Mouse (Mus musculus) activated CD4-positive, CD25-positive, alpha-beta regulatory T cell (primary cell): ENCODE results near the gene Dhx16. TPM values are rescaled to one million over a fixed set of nuclear protein-coding genes. Genes with fewer than 3 reads are reported as not detected.

Experiments used
- polyA plus RNA-seq, 2 experiments: library from polyadenylated mRNA; unstranded; fragments of 100-300 nt; shearing (Covaris generic); gene quantifications; one replicate each; pipeline ENCODE4 v1.2.1; 2017

Dhx16 gene
- 10 to 100 TPM; 49.5 to 68.4 TPM for polyA plus RNA-seq

GRCm38 (mm10) chr17:35879245-35880057, at the start of gene Dhx16:
Dhx16 (plus strand) TSS chr17:35879819.

GRCm38 (mm10) chr17:35838122-35838544, 41.5 kb upstream of the Dhx16 start, which contains the start of gene Tubb5:
Tubb5 (minus strand) TSS chr17:35838306.

GRCm38 (mm10) chr17:35841076-35841950, 38.3 kb upstream of the Dhx16 start, which contains the start of gene Mdc1:
Mdc1 (plus strand) TSS chr17:35841515.

GRCm38 (mm10) chr17:35861198-35861857, 18.3 kb upstream of the Dhx16 start, which contains the start of gene Nrm:
Nrm (plus strand) TSS chr17:35861318.

GRCm38 (mm10) chr17:35865481-35866280, 13.9 kb upstream of the Dhx16 start, which contains the start of gene Ppp1r18:
Ppp1r18 (plus strand) TSS chr17:35865593.

GRCm38 (mm10) chr17:35896781-35897643, 17.4 kb downstream of the Dhx16 start, which contains the start of gene 2310061I04Rik:
2310061I04Rik (minus strand) TSS chr17:35897431.

GRCm38 (mm10) chr17:35909919-35910369, 30.3 kb downstream of the Dhx16 start, which contains the start of gene Atat1:
Atat1 (minus strand) TSS chr17:35910075.

GRCm38 (mm10) chr17:35916297-35917142, 36.9 kb downstream of the Dhx16 start, which contains the start of the genes Mrps18b and Ppp1r10:
Mrps18b (minus strand) TSS chr17:35916389.
Ppp1r10 (plus strand) TSS chr17:35916434.

Other genes starting within 250 kb of the Dhx16 start
- gene Mucl3, start 236.1 kb upstream of the Dhx16 start, polyA plus RNA-seq, result under 1 TPM in 1 of 2 experiments, not detected in 1; 0.06 TPM
- gene Vars2, start 212.2 kb upstream of the Dhx16 start, polyA plus RNA-seq, result 10 to 100 TPM; 22.3 to 24.8 TPM
- 10 to 100 TPM; 18.2 to 20.7 TPM for gene Gtf2h4, start 206.1 kb upstream of the Dhx16 start, polyA plus RNA-seq
- 1 to 10 TPM; 6.1 to 8.7 TPM for gene Ddr1, start 175.2 kb upstream of the Dhx16 start, polyA plus RNA-seq
- 10 to 100 TPM in 1 of 2 experiments, under 1 TPM in 1; 0.19 to 14.0 TPM for gene Ier3, start 58.1 kb upstream of the Dhx16 start, polyA plus RNA-seq
- 10 to 100 TPM; 59.0 to 61.4 TPM for gene Flot1, start 56.6 kb upstream of the Dhx16 start, polyA plus RNA-seq
- 100 to 1,000 TPM; 114 to 135 TPM for gene Tubb5, start 41.5 kb upstream of the Dhx16 start, polyA plus RNA-seq
- 1 to 10 TPM; 4.1 to 7.9 TPM for gene Mdc1, start 38.3 kb upstream of the Dhx16 start, polyA plus RNA-seq
- gene Nrm, start 18.5 kb upstream of the Dhx16 start, polyA plus RNA-seq, result 10 to 100 TPM; 33.6 to 42.0 TPM
- gene Ppp1r18, start 14.2 kb upstream of the Dhx16 start, polyA plus RNA-seq, result 100 to 1,000 TPM; 549 to 588 TPM
- 10 to 100 TPM; 34.3 to 45.8 TPM for gene 2310061I04Rik, start 17.6 kb downstream of the Dhx16 start, polyA plus RNA-seq
- gene Atat1, start 30.3 kb downstream of the Dhx16 start, polyA plus RNA-seq, result 10 to 100 TPM; 12.9 to 18.4 TPM
- gene Mrps18b, start 36.6 kb downstream of the Dhx16 start, polyA plus RNA-seq, result 10 to 100 TPM; 44.0 to 78.4 TPM
- 10 to 100 TPM; 30.2 to 54.9 TPM for gene Ppp1r10, start 36.6 kb downstream of the Dhx16 start, polyA plus RNA-seq
- 100 to 1,000 TPM; 122 to 138 TPM for gene Abcf1, start 89.9 kb downstream of the Dhx16 start, polyA plus RNA-seq
- gene Gnl1, start 100.0 kb downstream of the Dhx16 start, polyA plus RNA-seq, result 10 to 100 TPM; 55.6 to 56.5 TPM
- 10 to 100 TPM; 30.8 to 41.6 TPM for gene Prr3, start 100.4 kb downstream of the Dhx16 start, polyA plus RNA-seq
- gene H2-T24, start 140.7 kb downstream of the Dhx16 start, polyA plus RNA-seq, result 10 to 100 TPM; 30.2 to 41.9 TPM
- 100 to 1,000 TPM; 796 to 873 TPM for gene H2-T23, start 153.0 kb downstream of the Dhx16 start, polyA plus RNA-seq
- gene H2-T22, start 162.9 kb downstream of the Dhx16 start, polyA plus RNA-seq, result 100 to 1,000 TPM; 306 to 313 TPM
- gene Gm6034, start 163.1 kb downstream of the Dhx16 start, polyA plus RNA-seq, result under 1 TPM; 0.18 to 0.22 TPM
- gene Gm11127, start 178.6 kb downstream of the Dhx16 start, polyA plus RNA-seq, result not detected
- 1 to 10 TPM in 1 of 2 experiments, under 1 TPM in 1; 0.75 to 1.2 TPM for gene Gm19684, start 241.9 kb downstream of the Dhx16 start, polyA plus RNA-seq
- under 1 TPM; 0.36 to 0.51 TPM for gene Gm7030, start 249.6 kb downstream of the Dhx16 start, polyA plus RNA-seq